Mouse (Mus musculus) subcutaneous adipose tissue, adult 2 months (tissue): ENCODE results near the gene Iapp. TPM values are rescaled to one million over a fixed set of nuclear protein-coding genes. Genes with fewer than 3 reads are reported as not detected.

Experiments
- polyA plus RNA-seq: library from polyadenylated mRNA; depleted of rRNA; stranded (reverse); fragments of >200 nt; gene quantifications from 2 replicates; pipeline ENCODE4 v1.2.3, GENCODE M21; 2012; ENCODE audit warnings: low replicate concordance; rRNA removed

Gene Iapp
- not detected in 2 replicates for polyA plus RNA-seq

GRCm38 (mm10) chr6:142298098-142298497 lies at the start of gene Iapp:
TSS of gene Iapp (plus strand) at chr6:142298423.

GRCm38 (mm10) chr6:142322881-142323280 lies 24.7 kb downstream of the Iapp start, which contains the start of gene Slco1a5:
TSS of gene Slco1a5 (minus strand) at chr6:142322981.

GRCm38 (mm10) chr6:142345440-142346038 lies 47.3 kb downstream of the Iapp start, which contains the start of gene Pyroxd1:
TSS of gene Pyroxd1 (plus strand) at chr6:142345654.

Other genes starting within 250 kb of the Iapp start
- gene Slco1a6, start 89.9 kb upstream of the Iapp start, polyA plus RNA-seq: not detected in 2 replicates
- 0.06 TPM in 1 of 2 replicates, not detected in the other for gene Slco1a5, start 24.6 kb downstream of the Iapp start, polyA plus RNA-seq
- gene Pyroxd1, start 47.2 kb downstream of the Iapp start, polyA plus RNA-seq: 4.8 and 5.3 TPM in 2 replicates
- 7.2 and 7.6 TPM in 2 replicates for gene Recql, start 88.7 kb downstream of the Iapp start, polyA plus RNA-seq
- 10.6 and 16.0 TPM in 2 replicates for gene Golt1b, start 88.8 kb downstream of the Iapp start, polyA plus RNA-seq
- gene Spx, start 115.0 kb downstream of the Iapp start, polyA plus RNA-seq: 0.57 and 1.1 TPM in 2 replicates
- gene Gys2, start 174.7 kb downstream of the Iapp start, polyA plus RNA-seq: 7.4 and 31.5 TPM in 2 replicates
- gene Ldhb, start 209.5 kb downstream of the Iapp start, polyA plus RNA-seq: 189 and 330 TPM in 2 replicates